Mouse (Mus musculus): ENCODE measurements around the gene Parpbp. TPM values are rescaled to one million over a fixed set of nuclear protein-coding genes. Genes with fewer than 3 reads are reported as not detected.
A peak's percentile ranks its signal among the peaks of the same experiment; 100 is the strongest.

Parpbp gene
- polyA plus RNA-seq, 1 experiment from 2014 or later = 2.5 TPM

DNA sequence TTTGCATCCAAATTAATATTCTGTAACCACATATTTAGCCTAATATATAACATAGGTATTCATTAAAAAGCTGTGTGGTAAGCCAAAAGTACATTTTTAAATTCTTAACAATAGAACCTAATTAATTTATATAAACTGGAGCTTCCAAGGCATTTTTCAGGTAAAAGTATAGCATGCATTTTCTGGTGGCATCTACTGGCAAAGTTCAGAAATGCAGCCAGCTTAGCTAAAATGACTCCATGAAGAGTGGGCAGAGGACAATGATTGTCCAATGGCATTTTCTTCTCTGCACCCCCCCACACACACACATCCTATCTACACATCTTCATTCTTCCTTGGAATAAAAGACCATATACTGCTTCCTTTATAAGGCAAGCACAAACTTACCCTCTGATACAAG, 27.0 kb downstream of the Parpbp start:
- ATAC-seq (ENCODE audit: low FRiP score) (no peak), DNase-seq (ENCODE audit: low spot score) (peak; percentile 59)
- Histone ChIP-seq H3K9me3 (ENCODE audit: control insufficient read depth, low read length) (no peaks in the 10 kb centered on the region), H3K27ac (no peak overlapping the region), H3K36me3 (replicated peaks; ENCODE audit: control insufficient read depth, insufficient read depth) (no peaks in the 10 kb centered on the region), H3K4me3 (replicated peaks; ENCODE audit: low read length) (no peak overlapping the region), H3K27me3 (ENCODE audit: control insufficient read depth, insufficient read depth, low read length) (no peaks in the 10 kb centered on the region), H3K4me1 (replicated peaks; ENCODE audit: control insufficient read depth, insufficient read depth, low read length) (no peaks in the 10 kb centered on the region), H3K4me2 (replicated peaks) (no peak overlapping the region), H3K9ac (no peak overlapping the region)

GRCm38 (mm10) chr10:88113290-88113689, 33.5 kb downstream of the Parpbp start:
- no peaks in the 10 kb centered on the region for H3K36me3 ChIP-seq (replicated peaks; ENCODE audit: control insufficient read depth, insufficient read depth)
- H3K9ac ChIP-seq = no peak overlapping the region
- no peaks in the 10 kb centered on the region for H3K27me3 ChIP-seq (ENCODE audit: control insufficient read depth, insufficient read depth, low read length)
- no peak for DNase-seq (ENCODE audit: low spot score)
- H3K4me1 ChIP-seq (replicated peaks; ENCODE audit: control insufficient read depth, insufficient read depth, low read length) = no peaks in the 10 kb centered on the region
- WGBS = 82% methylated on average over 2 of the region's 2 CpGs
- no peaks in the 10 kb centered on the region for H3K9me3 ChIP-seq (ENCODE audit: control insufficient read depth, low read length)
- H3K27ac ChIP-seq = no peak overlapping the region
- H3K4me3 ChIP-seq (replicated peaks; ENCODE audit: low read length) = no peak overlapping the region
- no peak overlapping the region for H3K4me2 ChIP-seq (replicated peaks)
- no peak for ATAC-seq (ENCODE audit: low FRiP score)

- H3K27ac ChIP-seq = no peak overlapping the region
- no peak overlapping the region for H3K4me2 ChIP-seq (replicated peaks)
- no peak overlapping the region for H3K4me3 ChIP-seq (replicated peaks; ENCODE audit: low read length)
- H3K9me3 ChIP-seq (ENCODE audit: control insufficient read depth, low read length) = no peaks in the 10 kb centered on the region
- H3K4me1 ChIP-seq (replicated peaks; ENCODE audit: control insufficient read depth, insufficient read depth, low read length) = no peaks in the 10 kb centered on the region
- ATAC-seq (ENCODE audit: low FRiP score) (no peak), DNase-seq (ENCODE audit: low spot score) (no peak)
- no peaks in the 10 kb centered on the region for H3K27me3 ChIP-seq (ENCODE audit: control insufficient read depth, insufficient read depth, low read length)
- H3K36me3 ChIP-seq (replicated peaks; ENCODE audit: control insufficient read depth, insufficient read depth) = no peaks in the 10 kb centered on the region
- H3K9ac ChIP-seq = no peak overlapping the region
- 96% methylated on average over 2 of the region's 2 CpGs for WGBS
Observed at GRCm38 (mm10) chr10:88106169-88106568, 40.6 kb downstream of the Parpbp start.

- ATAC-seq (ENCODE audit: low FRiP score) (no peak), DNase-seq (ENCODE audit: low spot score) (no peak)
- no peaks in the 10 kb centered on the region for H3K36me3 ChIP-seq (replicated peaks; ENCODE audit: control insufficient read depth, insufficient read depth)
- H3K4me2 ChIP-seq (replicated peaks) = no peak within 1 kb of the TSS
- no peaks in the 10 kb centered on the region for H3K9me3 ChIP-seq (ENCODE audit: control insufficient read depth, low read length)
- no peak within 1 kb of the TSS for H3K9ac ChIP-seq
- H3K27ac ChIP-seq = no peak within 1 kb of the TSS
- WGBS = 50% methylated on average over 5 of the region's 5 CpGs
- no peak within 1 kb of the TSS for H3K4me3 ChIP-seq (replicated peaks; ENCODE audit: low read length)
- H3K27me3 ChIP-seq (ENCODE audit: control insufficient read depth, insufficient read depth, low read length) = no peaks in the 10 kb centered on the region
- H3K4me1 ChIP-seq (replicated peaks; ENCODE audit: control insufficient read depth, insufficient read depth, low read length) = no peaks in the 10 kb centered on the region
Observed at GRCm38 (mm10) chr10:88090772-88091171, 56.0 kb downstream of the Parpbp start, which contains the start of gene Pmch. Gene Pmch, plus strand, starts transcription at chr10:88091072.

DNA sequence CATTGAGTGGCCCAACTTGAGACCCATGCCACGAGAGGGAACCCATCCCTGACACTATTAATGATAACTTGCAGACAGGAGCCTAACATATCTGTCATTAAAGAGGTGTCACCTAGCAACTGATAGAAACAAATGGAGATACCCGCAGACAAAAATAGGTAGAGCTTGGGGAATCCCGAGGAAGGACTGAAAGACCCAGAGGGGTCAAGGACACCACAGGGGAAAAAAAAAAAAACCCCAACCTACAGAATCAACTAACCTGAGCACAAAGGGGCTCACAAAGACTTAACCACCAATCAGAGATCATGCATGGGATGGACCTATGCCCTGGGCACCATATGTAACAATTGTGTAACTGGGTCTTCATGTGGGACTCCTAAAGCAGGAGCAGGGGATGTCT, 79.4 kb downstream of the Parpbp start:
- Histone ChIP-seq H3K27me3 (ENCODE audit: control insufficient read depth, insufficient read depth, low read length) (no peaks in the 10 kb centered on the region), H3K9me3 (ENCODE audit: control insufficient read depth, low read length) (no peaks in the 10 kb centered on the region), H3K4me1 (replicated peaks; ENCODE audit: control insufficient read depth, insufficient read depth, low read length) (no peaks in the 10 kb centered on the region), H3K9ac (no peak overlapping the region), H3K4me2 (replicated peaks) (no peak overlapping the region), H3K4me3 (replicated peaks; ENCODE audit: low read length) (no peak overlapping the region), H3K27ac (no peak overlapping the region), H3K36me3 (replicated peaks; ENCODE audit: control insufficient read depth, insufficient read depth) (no peaks in the 10 kb centered on the region)
- DNase-seq (ENCODE audit: low spot score) (no peak), ATAC-seq (ENCODE audit: low FRiP score) (no peak)
- WGBS = 85% methylated on average over 3 of the region's 3 CpGs

DNA sequence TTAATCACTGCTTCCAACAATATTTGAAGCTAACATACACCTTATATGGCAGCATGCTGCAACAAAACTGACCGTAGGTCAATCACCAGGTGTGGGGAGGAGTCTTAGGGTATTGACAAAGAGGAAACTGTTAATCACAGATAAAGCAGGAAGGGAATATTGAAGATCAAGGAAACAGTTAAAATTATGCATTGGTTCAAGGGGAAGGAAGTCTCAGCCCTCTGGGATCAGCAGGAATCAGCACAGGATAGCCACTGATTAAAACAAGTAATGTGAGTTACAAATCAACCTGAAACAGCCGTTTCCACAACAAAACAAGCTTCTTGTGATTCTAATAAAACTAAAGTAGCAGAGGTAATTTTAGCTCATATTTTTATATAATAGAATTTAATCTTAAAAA, 81.9 kb downstream of the Parpbp start:
- DNase-seq (ENCODE audit: low spot score) (no peak), ATAC-seq (ENCODE audit: low FRiP score) (no peak)
- 70% methylated on average over 2 of the region's 2 CpGs for WGBS
- Histone ChIP-seq H3K4me1 (replicated peaks; ENCODE audit: control insufficient read depth, insufficient read depth, low read length) (no peaks in the 10 kb centered on the region), H3K36me3 (replicated peaks; ENCODE audit: control insufficient read depth, insufficient read depth) (no peaks in the 10 kb centered on the region), H3K27ac (no peak overlapping the region), H3K4me3 (replicated peaks; ENCODE audit: low read length) (no peak overlapping the region), H3K9me3 (ENCODE audit: control insufficient read depth, low read length) (no peaks in the 10 kb centered on the region), H3K27me3 (ENCODE audit: control insufficient read depth, insufficient read depth, low read length) (no peaks in the 10 kb centered on the region), H3K4me2 (replicated peaks) (no peak overlapping the region), H3K9ac (no peak overlapping the region)

GRCm38 (mm10) chr10:88063436-88063835, 83.3 kb downstream of the Parpbp start:
- no peak for DNase-seq (ENCODE audit: low spot score)
- H3K27me3 ChIP-seq (ENCODE audit: control insufficient read depth, insufficient read depth, low read length) = no peaks in the 10 kb centered on the region
- H3K4me1 ChIP-seq (replicated peaks; ENCODE audit: control insufficient read depth, insufficient read depth, low read length) = no peaks in the 10 kb centered on the region
- no peaks in the 10 kb centered on the region for H3K36me3 ChIP-seq (replicated peaks; ENCODE audit: control insufficient read depth, insufficient read depth)
- 68% methylated on average over 4 of the region's 4 CpGs for WGBS
- no peak overlapping the region for H3K27ac ChIP-seq
- H3K9ac ChIP-seq = no peak overlapping the region
- no peak overlapping the region for H3K4me2 ChIP-seq (replicated peaks)
- no peak for ATAC-seq (ENCODE audit: low FRiP score)
- no peaks in the 10 kb centered on the region for H3K9me3 ChIP-seq (ENCODE audit: control insufficient read depth, low read length)
- H3K4me3 ChIP-seq (replicated peaks; ENCODE audit: low read length) = no peak overlapping the region

- no peak for ATAC-seq (ENCODE audit: low FRiP score)
- H3K36me3 ChIP-seq (replicated peaks; ENCODE audit: control insufficient read depth, insufficient read depth) = no peaks in the 10 kb centered on the region
- H3K4me2 ChIP-seq (replicated peaks) = no peak overlapping the region
- H3K9ac ChIP-seq = no peak overlapping the region
- H3K9me3 ChIP-seq (ENCODE audit: control insufficient read depth, low read length) = no peaks in the 10 kb centered on the region
- H3K4me1 ChIP-seq (replicated peaks; ENCODE audit: control insufficient read depth, insufficient read depth, low read length) = no peaks in the 10 kb centered on the region
- no peak overlapping the region for H3K4me3 ChIP-seq (replicated peaks; ENCODE audit: low read length)
- no peak overlapping the region for H3K27ac ChIP-seq
- no peak for DNase-seq (ENCODE audit: low spot score)
- WGBS = 85% methylated on average over 14 of the region's 14 CpGs
- H3K27me3 ChIP-seq (ENCODE audit: control insufficient read depth, insufficient read depth, low read length) = no peaks in the 10 kb centered on the region
Observed at GRCm38 (mm10) chr10:88056950-88057649, 89.6 kb downstream of the Parpbp start.

- Histone ChIP-seq H3K4me2 (replicated peaks) (no peak overlapping the region), H3K36me3 (replicated peaks; ENCODE audit: control insufficient read depth, insufficient read depth) (no peaks in the 10 kb centered on the region), H3K9ac (no peak overlapping the region), H3K4me3 (replicated peaks; ENCODE audit: low read length) (no peak overlapping the region), H3K27me3 (ENCODE audit: control insufficient read depth, insufficient read depth, low read length) (no peaks in the 10 kb centered on the region), H3K27ac (no peak overlapping the region), H3K9me3 (ENCODE audit: control insufficient read depth, low read length) (no peaks in the 10 kb centered on the region), H3K4me1 (replicated peaks; ENCODE audit: control insufficient read depth, insufficient read depth, low read length) (no peaks in the 10 kb centered on the region)
- no peak for DNase-seq (ENCODE audit: low spot score)
- 84% methylated on average over 14 of the region's 14 CpGs for whole genome bisulfite sequencing
- ATAC-seq (ENCODE audit: low FRiP score) = no peak
Observed at GRCm38 (mm10) chr10:88054233-88054985, 92.3 kb downstream of the Parpbp start.

Measured in hindbrain, embryonic 14.5 days (tissue).